Mouse (Mus musculus) lung, adult 2 months (tissue): Measurements from ENCODE around the gene Gm3033.
"Not testable (repeated sequence)": the region's sequence is repeated elsewhere in the genome, so short reads cannot be mapped to it uniquely, and the experiment has no call there.

ENCODE experiments used
- CTCF ChIP-seq: fragments of 200-500 bp; IDR thresholded peaks from 2 replicates; pipeline ENCODE4 v1.5.1; 2011; ENCODE audit warnings: mild to moderate bottlenecking, low read length, control low read depth; ENCODE audit not compliant: insufficient read depth
- POLR2A ChIP-seq: fragments of 200-500 bp; IDR thresholded peaks from 2 replicates; pipeline ENCODE4 v1.6.1; 2011; ENCODE audit warnings: low read depth, mild to moderate bottlenecking, control low read depth, low read length, borderline replicate concordance; ENCODE audit errors: extremely low read depth

GRCm38 (mm10) chr14:3883872-3884271 is 37.8 kb downstream of the Gm3033 start, which contains the start of gene Gm2916:
- TF ChIP-seq CTCF, POLR2A: not testable (repeated sequence)
